Mouse (Mus musculus) cerebellum, adult (tissue): ENCODE data around the gene Fzd7.

ENCODE experiments used
- ATAC-seq: cut with Nextera tagmentation; 2 replicates; pipeline ENCODE4 v1.9.2; 2017; ENCODE audit warnings: mild to moderate bottlenecking, moderate library complexity, mixed read lengths; ENCODE audit not compliant: insufficient number of reproducible peaks, low FRiP score, low TSS enrichment

Fzd7 gene

DNA sequence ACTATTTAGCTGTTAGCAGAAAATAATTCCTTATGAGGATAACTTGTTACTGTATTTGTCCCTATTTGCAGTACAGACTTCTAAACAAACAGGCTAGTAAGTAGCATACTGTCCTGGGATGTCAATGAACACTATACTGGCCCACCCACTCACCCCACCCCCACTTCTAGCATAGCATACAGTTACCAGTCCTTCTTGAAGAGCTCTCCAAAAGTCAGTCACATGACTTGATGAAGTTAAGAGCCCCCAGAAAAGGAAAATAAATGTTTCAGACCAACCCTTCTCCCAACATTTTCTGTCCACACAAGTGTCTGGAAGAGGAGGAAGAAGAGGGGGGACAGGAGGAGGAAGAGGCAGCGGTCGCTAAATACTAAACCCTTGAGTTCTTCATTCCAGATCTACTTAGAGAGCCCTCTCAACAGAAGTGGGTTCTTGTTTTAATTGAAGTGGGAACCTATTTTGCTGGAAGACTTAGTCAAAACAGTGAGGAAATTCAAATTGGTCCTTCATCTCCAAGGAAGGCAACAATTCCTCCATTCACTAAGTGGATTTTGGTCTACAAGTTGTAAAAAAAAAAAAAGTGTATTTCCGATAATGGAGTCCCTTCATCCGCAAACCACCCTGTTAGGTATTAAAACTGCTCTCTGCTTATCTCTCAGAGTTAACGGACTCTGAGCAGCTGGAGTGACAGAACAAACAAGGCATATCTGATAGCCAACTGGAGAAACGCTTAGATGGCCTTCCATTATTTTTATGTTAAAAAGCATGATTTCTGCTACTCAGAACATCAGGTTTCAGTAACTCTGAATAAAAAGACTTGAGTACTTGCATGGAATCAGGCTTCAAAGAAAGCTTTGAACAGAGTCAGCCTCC, 15.8 kb downstream of the Fzd7 start:
- no peak for ATAC-seq

DNA sequence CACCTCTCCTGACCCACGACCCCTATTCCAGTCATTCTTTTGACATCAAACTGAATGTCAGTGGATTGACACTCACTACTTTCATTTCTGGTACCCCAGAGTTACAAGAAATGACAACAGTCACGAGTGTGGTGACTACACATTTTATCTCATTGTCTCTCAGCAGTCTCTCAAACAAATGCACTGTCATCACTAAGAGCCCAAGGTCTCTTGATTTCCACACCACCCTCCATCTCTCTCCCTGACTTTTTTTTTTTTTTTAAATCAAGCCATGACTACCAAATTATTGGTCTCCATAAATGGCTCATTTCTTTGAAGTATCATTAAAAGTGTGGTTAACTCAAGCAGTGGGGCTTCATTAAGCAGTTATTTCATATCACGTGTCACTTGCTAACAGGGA, 17.1 kb downstream of the Fzd7 start:
- ATAC-seq, result no peak

DNA sequence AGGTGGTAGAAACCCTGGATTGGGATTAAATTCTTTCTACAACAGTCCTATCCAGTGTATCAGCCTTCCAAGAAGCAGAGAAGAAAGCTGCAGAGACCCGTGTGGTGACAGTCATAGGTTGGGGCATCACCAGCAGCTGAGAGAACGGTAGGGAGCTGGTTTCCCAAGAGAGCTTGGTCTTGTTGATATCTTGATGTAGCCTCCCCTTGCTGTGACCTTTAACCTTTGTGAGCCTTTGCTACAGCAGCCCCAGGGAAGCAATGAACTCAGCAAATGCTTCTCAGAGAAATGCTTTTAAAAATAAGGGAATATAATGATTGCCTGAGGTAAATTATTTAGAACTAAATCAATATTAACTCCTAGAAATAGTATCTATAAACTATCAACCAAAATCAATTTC, 20.1 kb downstream of the Fzd7 start:
- ATAC-seq, result no peak

DNA sequence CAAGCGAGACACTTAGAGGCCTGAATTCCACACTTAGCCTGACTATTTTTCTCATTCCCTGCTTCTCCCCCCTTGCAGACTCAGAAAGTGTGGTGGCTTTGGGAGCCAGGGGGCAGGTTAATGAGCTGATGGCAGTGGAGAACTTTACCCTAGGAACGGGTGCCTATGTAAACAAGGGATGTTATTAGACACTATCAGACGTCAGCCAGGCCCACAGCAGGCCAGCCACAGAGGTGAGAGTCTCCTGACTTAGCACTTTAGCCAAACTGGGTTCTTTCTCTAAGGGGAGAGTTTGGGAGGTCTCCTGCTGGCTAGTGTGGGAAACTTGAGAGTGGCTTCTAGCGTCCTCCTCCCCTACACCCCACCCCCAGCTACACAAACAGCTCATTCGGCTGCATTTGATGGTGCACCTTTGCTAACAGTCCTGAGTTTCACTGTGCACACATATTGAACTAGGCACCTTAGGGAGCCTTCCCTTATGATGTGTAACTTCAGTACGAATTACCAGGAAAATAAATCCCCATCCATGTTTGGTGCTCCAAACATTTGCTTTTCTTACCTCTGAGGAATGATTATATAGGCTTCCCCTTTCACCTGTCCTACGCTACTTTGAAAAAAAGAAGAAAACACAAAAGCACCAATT, 21.6 kb downstream of the Fzd7 start:
- no peak for ATAC-seq

DNA sequence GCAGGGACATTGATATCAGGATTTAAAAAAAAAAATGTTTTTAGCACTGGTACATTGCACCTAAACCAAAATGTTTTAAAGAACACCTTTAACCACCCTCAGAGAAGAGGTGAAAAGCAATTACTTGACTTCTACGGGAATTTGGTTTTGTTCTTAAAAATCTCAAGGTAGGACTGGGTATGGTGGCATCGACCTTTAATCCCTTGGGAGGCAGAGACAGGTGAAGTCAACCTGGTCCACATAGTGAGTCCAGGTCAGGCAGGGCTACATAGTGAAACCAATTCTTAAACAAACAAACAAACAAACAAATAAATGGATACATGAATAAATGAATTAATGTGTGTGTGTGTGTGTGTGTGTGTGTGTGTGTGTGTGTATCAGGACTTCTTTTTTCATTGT, 22.1 kb downstream of the Fzd7 start:
- ATAC-seq, result no peak

DNA sequence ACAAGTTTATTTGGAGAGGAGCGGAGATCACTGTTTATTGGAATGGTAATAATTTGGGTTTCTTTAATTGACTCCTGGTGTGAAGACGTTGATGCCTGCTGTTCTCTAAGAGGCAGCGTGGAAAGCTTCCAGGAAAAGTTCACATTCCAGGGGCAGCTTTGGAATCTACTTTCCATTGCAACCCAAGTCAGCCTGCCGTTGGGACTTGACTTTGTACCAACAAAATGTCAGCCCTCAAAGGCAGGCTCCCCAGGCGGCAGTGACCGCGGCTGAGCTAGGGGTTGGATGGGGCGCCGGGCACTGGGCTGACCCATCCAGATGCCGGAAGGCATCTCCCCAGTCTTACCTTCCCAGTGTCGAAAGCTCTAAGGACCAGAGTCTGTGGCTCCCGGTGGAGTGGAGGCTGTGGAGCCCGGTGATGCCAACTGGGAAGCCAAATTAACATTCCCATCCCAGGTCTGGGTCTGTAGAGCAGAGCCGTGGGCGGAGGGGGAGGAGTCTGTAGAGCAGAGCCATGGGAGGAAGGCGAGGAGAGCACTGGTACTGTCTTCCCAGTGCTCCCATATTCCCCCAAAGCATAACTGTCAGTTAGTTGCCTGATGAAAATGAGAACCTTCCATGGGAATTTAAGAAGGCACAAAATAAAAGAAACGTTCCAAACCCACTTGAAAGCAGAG, 26.4 kb downstream of the Fzd7 start:
- ATAC-seq, result no peak

DNA sequence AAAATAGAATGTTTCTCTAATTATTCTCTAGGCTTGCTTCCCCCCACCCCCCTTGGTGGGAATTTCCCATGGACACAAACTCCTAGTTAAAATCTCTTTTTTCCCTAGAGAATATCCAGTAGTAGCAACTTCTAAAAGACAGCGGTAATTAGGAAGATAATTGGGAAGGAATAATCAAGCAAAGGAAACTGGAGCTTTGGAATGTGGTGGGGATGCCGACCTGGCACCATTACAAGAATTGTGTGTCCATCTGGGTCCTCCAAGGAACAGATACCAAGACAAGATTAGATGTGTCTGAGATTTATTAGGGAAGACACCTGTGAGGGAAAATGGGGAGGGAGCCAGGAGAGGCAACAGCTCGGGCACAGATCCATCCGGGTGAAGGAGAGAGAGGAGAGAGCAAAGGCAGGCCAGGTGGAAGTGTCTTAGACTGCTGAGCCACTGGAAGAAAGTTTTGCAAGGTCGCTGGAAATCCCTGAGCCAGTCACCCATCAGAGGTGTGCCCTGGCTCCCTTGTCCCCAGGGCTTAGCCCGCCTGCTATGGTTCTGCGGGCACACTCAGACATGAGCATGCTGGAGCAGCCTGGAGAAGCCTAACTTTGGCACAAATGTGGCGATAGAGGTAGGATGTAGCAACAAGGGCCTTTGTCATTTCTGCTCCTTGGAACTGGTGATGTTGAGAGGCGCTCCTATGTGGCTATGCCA, 29.5 kb downstream of the Fzd7 start:
- no peak for ATAC-seq

DNA sequence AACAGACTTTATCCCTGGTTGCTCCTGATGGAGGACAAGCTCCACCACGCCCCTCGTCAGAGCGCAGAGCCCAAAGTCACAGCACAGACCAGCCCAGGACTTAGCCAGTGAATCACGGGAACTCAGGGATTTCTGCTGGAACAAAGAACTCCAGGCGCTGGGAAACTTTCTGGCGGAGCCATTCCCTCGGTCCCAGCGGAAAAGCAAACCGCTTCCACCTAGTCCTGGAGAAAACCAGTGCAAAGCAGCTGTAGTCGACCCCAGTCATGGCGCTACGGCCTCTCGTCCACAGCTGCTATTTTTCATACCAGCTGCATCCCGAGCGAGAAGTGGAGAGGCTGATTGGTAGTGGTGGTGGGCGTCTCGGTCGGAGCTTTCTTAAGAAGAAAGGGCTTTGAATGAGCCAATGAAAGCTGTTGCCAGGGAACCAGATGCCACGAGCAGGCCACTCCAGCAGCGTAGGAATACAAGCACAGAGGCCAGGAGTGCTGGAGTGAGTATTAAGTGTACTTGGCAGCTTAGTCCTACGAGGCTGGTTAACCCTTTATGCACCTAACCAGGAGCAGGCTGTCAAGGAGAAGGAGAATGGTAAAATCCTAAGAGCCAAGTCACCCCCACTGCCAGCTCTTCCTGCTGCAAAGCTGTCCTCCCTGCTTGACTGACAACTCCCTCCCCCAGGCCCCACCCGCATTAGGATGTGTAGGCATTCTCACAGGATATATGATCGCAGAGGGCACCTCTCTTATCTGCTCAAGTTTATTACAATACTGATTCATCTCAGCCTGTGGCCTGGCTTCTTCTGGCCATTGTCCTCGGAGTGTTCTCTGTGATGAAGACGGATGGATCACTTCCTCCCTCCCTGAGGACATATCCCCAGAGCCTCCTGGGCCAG, 34.0 kb downstream of the Fzd7 start, which contains the start of gene Gm973:
Gene Gm973, plus strand, starts transcription at position 239 of the 892 bp plus-strand sequence.
- ATAC-seq, result no peak

DNA sequence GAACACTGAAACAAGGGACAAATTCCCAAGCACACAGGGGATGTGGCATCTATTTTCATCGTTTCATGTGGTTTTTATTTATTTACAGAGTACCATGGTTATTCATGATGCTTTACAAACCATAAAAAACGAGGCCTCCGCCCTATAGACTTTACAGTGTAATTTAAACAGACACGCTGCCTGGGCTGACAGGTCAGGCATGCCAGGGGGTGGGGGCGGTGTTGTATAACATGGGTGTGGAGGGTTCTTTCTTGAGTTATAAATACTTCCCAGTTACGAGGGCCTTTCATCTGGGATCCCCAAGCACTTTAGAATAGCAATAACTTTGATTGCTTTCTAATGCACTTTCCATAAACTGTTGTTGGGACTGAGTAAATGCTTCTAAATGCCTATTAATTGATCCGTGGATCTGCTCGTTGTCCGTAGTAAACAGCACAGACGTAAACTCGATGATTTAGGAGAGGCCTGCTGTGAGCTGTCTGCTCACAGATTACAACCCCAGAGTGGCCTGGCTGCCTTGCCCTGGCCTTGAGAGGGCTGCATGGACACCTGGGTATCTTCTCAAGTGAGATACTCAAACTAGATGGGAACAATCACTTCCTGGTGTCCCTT, 38.1 kb downstream of the Fzd7 start:
- ATAC-seq, result no peak

DNA sequence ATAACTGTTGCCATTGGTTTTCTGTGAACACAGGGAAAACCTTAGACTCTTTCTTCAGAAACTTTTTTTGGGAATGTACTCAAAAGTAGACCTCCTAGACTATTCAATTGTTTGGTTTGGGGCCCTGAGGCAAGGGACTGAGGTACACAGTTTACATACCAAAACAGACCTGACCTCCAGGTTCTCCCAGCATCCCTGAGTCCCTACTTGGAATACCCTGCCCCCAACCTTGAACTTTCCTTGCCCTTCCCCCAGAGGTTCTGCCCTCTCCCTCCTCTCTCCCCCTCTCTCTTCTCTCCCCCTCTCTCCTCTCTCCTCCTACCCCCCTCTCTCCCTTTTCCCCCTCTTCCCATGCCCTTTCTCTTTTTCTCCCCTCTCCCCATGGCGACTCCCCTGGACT, 40.2 kb downstream of the Fzd7 start:
- ATAC-seq, result no peak

DNA sequence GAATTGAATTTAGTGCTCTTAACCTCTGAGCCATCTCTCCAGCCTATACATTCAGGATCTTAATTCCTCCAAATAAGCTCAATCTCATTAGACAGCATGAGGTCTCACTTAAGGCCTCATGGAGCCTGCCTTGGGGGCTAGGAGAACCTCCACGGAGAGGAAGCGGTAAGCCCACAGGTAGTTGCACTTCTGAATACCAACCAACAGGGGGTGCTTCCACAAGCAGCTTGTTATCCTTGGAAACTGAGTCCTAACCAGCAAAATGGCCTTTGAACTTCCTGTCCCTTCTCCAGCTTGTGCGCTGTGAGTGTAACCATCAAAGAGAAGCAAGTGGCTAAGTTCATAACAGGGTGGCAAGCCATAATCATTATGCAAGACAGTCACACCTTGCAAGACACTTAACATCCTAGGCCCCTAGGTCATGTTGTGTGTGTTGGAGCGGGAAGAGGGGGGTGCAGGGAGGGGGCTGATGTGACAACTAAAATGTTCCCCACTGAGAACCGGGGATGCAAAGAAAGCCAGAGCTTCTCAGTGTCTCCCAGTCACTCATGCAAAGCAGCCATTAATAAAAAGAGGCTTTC, 41.2 kb downstream of the Fzd7 start:
- ATAC-seq, result no peak

DNA sequence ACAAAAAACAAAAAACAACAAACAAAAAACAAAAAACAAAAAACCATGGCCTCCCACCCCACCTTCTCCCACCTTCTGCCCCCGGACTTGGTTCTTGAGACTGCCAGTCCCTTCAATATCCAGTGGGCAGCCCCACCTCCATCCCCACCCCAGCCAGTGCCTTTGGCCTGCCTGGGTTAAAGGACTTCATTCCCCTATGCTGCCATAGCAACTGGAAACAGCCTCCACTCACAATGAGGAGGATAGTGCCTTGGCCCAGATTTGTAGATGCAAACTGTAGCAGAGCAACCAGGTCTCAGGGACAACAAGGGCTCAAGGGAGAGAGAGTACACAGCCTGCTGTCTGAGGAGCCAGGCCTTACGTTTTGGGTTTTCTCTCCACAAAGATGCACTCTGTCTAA, 41.8 kb downstream of the Fzd7 start:
- ATAC-seq, result no peak

DNA sequence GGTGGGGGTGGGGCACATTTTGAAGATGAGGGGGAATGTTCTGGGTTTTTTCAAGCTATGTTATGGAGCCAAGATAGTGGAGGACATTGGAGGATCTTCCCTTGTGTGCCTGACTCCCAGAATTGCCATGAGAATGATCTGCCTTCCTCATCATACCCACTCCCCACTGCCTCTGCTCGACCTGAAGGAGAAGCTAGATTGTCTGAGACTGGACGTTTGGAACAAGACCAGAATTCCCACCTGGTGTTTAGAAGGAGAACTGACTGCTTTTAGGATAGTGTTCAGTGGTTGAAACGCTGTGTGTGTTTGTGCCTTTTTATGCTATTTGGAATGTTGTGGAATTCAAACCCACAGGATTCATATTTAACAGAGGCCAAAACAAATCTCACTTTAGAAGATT, 42.5 kb downstream of the Fzd7 start:
- no peak for ATAC-seq

DNA sequence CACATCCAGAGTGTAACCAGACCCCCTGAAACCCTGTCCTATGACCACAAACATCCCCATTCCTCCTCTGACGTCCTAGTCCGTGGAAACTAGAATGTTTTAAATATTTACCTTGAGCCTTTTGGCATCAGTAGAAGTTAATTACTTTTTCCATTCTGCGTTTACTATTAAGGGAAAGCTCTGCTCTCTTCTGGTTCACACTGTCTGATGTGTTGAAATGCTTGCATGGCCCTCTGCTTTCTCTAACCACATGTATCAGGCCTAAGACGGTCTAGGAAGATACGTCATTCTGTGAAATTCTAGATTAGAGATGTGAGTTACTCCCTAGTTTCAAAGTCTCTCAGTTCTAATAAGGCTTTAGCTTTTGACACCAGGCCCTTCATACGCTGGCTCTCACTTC, 45.0 kb downstream of the Fzd7 start:
- no peak for ATAC-seq

DNA sequence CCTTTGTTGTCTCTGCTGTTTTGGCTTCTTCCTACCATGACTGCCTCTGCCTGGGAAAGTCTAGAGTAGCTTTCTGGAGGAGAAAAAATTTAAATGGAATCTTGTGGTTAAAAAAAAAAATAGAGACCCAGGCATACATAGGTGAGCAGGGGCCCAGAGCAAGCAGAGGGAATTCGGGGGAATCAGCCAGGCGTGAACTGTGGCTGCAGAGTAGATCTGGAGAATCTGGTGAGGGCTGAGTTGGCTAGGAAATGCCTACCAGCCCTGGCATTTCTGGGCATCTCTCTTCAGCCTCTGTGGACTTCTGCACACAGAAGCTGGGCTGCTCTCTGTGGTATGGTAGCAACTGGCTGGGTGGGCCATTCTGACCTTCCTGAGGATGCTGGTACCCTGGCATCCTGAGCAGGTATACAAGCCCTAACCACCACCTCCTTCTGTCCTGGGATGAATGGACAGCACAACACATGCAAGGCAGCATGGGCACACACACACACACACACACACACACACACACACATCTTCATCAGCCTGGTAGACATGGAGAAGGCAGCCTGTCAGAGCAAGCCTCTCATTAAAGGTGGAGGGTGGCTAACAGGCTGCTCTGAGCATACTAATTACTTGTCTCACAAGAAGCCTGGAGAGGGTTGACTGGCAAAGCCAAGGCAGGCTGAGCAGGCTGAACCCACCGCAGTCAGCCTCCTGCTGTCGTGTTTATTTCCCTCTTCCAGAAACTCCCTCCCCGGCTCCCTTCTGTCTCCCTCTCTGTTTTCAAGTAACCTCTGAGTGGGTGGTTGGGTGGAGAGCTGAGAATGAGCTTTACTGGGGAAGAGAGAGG, 53.0 kb downstream of the Fzd7 start:
- peak; percentile 36; the same call in 1 of the 2 replicates for ATAC-seq
